Comparison of ENCODE assay signal across 51 mouse cellular contexts in genomic region chr8:110065676-110066075, GRCm38 (mm10). TPM values are rescaled to one million over a fixed set of nuclear protein-coding genes. Genes with fewer than 3 reads are reported as not detected.
"Had no signal": no experiment of that assay in that cellular context is flagged by ENCODE, and none has a peak within 500 bp of the region (broad histone marks: within the 10 kb centered on the region; RNA-seq: fewer than 3 reads in every experiment).

No protein-coding gene starts in this region.

- H3K9me3 ChIP-seq: heart, embryonic 12.5 days; heart, embryonic 13.5 days; heart, embryonic 15.5 days; hindbrain, embryonic 12.5 days; hindbrain, embryonic 13.5 days; hindbrain, embryonic 15.5 days; intestine, embryonic 15.5 days; kidney, embryonic 15.5 days had no signal

- DNase-seq: heart, postnatal 10 days; heart, postnatal 14 days; heart, postnatal 36 days; heart, postnatal 4 days; kidney, adult 11 months; kidney, adult 18-20 months; kidney, adult 2 months; kidney, adult 8-10 months; kidney, adult 9 months; kidney, postnatal 10 days; kidney, postnatal 14 days; kidney, postnatal 25 days; kidney, postnatal 36 days; kidney, postnatal 4 days; layer of hippocampus, adult 9-11 months; layer of hippocampus, postnatal 36 days had no signal

- H3K4me1 ChIP-seq: heart, embryonic 12.5 days; heart, embryonic 13.5 days; heart, embryonic 15.5 days; hindbrain, embryonic 10.5 days; hindbrain, embryonic 12.5 days; hindbrain, embryonic 13.5 days; hindbrain, embryonic 15.5 days; intestine, embryonic 15.5 days; kidney, embryonic 15.5 days had no signal

- H3K9ac ChIP-seq: heart, embryonic 12.5 days; heart, embryonic 13.5 days; heart, embryonic 15.5 days; hindbrain, embryonic 12.5 days; hindbrain, embryonic 13.5 days; hindbrain, embryonic 14.5 days; hindbrain, embryonic 15.5 days; intestine, embryonic 15.5 days; kidney, embryonic 15.5 days had no signal

- H3K4me3 ChIP-seq: heart, embryonic 12.5 days; heart, embryonic 13.5 days; heart, embryonic 15.5 days; hindbrain, embryonic 10.5 days; hindbrain, embryonic 12.5 days; hindbrain, embryonic 13.5 days; hindbrain, embryonic 15.5 days; intestine, embryonic 15.5 days; kidney, embryonic 15.5 days; layer of hippocampus, adult 2 months; left cerebral cortex, adult 2 months had no signal

- H3K36me3 ChIP-seq: heart, embryonic 12.5 days; heart, embryonic 13.5 days; heart, embryonic 15.5 days; hindbrain, embryonic 10.5 days; hindbrain, embryonic 12.5 days; hindbrain, embryonic 13.5 days; hindbrain, embryonic 15.5 days; intestine, embryonic 15.5 days; kidney, embryonic 15.5 days had no signal

- H3K27ac ChIP-seq: heart, embryonic 13.5 days; heart, embryonic 15.5 days; hindbrain, embryonic 10.5 days; hindbrain, embryonic 12.5 days; hindbrain, embryonic 13.5 days; hindbrain, embryonic 14.5 days; hindbrain, embryonic 15.5 days; hindbrain, postnatal 0 days; intestine, embryonic 15.5 days; kidney, embryonic 15.5 days; kidney, postnatal 0 days; layer of hippocampus, adult 2 months; left cerebral cortex, adult 2 months had no signal

- H3K27me3 ChIP-seq: heart, embryonic 12.5 days; heart, embryonic 13.5 days; heart, embryonic 15.5 days; hindbrain, embryonic 12.5 days; hindbrain, embryonic 13.5 days; hindbrain, embryonic 15.5 days; intestine, embryonic 15.5 days; kidney, embryonic 15.5 days had no signal

RNA-seq across cellular contexts. Expression of gene Chst4, which starts 26.1 kb away (rescaled TPM):
- total RNA-seq: hematopoietic stem cell, adult 5-6 weeks; hindbrain, postnatal 0 days; layer of hippocampus, adult 18-20 months; layer of hippocampus, adult 2 months; layer of hippocampus, postnatal 10 days; layer of hippocampus, postnatal 14 days; layer of hippocampus, postnatal 25 days had no signal
- polyA plus RNA-seq: hindbrain, embryonic 10.5 days; hindbrain, embryonic 11.5 days; hindbrain, embryonic 12.5 days; hindbrain, embryonic 13.5 days; hindbrain, embryonic 14.5 days; hindbrain, embryonic 15.5 days; hindbrain, embryonic 16.5 days; hindbrain, postnatal 0 days; inflammation-experienced regulatory T-cells, adult 6 months; kidney, embryonic 14.5 days had no signal

RNA-seq across cellular contexts. Expression of gene Gm21964, which starts 35.3 kb away (rescaled TPM):
- total RNA-seq: heart, postnatal 10 days; heart, postnatal 14 days; heart, postnatal 25 days; heart, postnatal 36 days; heart, postnatal 4 days; hematopoietic stem cell, adult 5-6 weeks; hindbrain, postnatal 0 days; layer of hippocampus, adult 18-20 months; layer of hippocampus, adult 2 months; layer of hippocampus, adult 8-10 months; layer of hippocampus, postnatal 10 days; layer of hippocampus, postnatal 14 days; layer of hippocampus, postnatal 25 days; layer of hippocampus, postnatal 36 days; left cerebral cortex, adult 18-20 months; left cerebral cortex, adult 2 months; left cerebral cortex, adult 8-10 months had no signal
- polyA plus RNA-seq: heart, embryonic 12.5 days; heart, embryonic 13.5 days; heart, embryonic 14.5 days; heart, embryonic 15.5 days; heart, embryonic 16.5 days; heart, postnatal 0 days; hindbrain, embryonic 10.5 days; hindbrain, embryonic 11.5 days; hindbrain, embryonic 12.5 days; hindbrain, embryonic 13.5 days; hindbrain, embryonic 14.5 days; hindbrain, embryonic 15.5 days; hindbrain, embryonic 16.5 days; hindbrain, postnatal 0 days; inflammation-experienced regulatory T-cells, adult 6 months; intestine, embryonic 14.5 days; intestine, embryonic 15.5 days; intestine, embryonic 16.5 days; intestine, postnatal 0 days; kidney, adult 2 months; kidney, embryonic 14.5 days; kidney, embryonic 15.5 days; kidney, embryonic 16.5 days; kidney, postnatal 0 days; large intestine, adult 2 months had no signal

RNA-seq across cellular contexts. Expression of gene Gm17720, which starts 36.9 kb away (rescaled TPM):
- total RNA-seq: heart, postnatal 10 days; heart, postnatal 14 days; heart, postnatal 25 days; heart, postnatal 36 days; heart, postnatal 4 days; hematopoietic stem cell, adult 5-6 weeks; hindbrain, postnatal 0 days; layer of hippocampus, adult 18-20 months; layer of hippocampus, adult 2 months; layer of hippocampus, adult 8-10 months; layer of hippocampus, postnatal 10 days; layer of hippocampus, postnatal 14 days; layer of hippocampus, postnatal 25 days; layer of hippocampus, postnatal 36 days; left cerebral cortex, adult 18-20 months; left cerebral cortex, adult 2 months; left cerebral cortex, adult 8-10 months had no signal
- polyA plus RNA-seq: heart, embryonic 12.5 days; heart, embryonic 13.5 days; heart, embryonic 14.5 days; heart, embryonic 15.5 days; heart, embryonic 16.5 days; heart, postnatal 0 days; hindbrain, embryonic 10.5 days; hindbrain, embryonic 11.5 days; hindbrain, embryonic 12.5 days; hindbrain, embryonic 13.5 days; hindbrain, embryonic 14.5 days; hindbrain, embryonic 15.5 days; hindbrain, embryonic 16.5 days; hindbrain, postnatal 0 days; inflammation-experienced regulatory T-cells, adult 6 months; intestine, embryonic 14.5 days; intestine, embryonic 15.5 days; intestine, embryonic 16.5 days; intestine, postnatal 0 days; kidney, adult 2 months; kidney, embryonic 14.5 days; kidney, embryonic 15.5 days; kidney, embryonic 16.5 days; kidney, postnatal 0 days; large intestine, adult 2 months had no signal
